Mouse (Mus musculus): Measurements from ENCODE around the gene Kctd4.

GRCm38 (mm10) chr14:75963215-75963614, 8.4 kb downstream of the Kctd4 start:
- TF ChIP-seq CTCF (conservative IDR thresholded peaks at IDR 0.05; ENCODE audit: insufficient read depth, insufficient read length, low read depth, low read length): no peak
- TF ChIP-seq POLR2A (IDR thresholded peaks at IDR 0.05; ENCODE audit: low read depth, low read length): no peak

Data from kidney, adult 2 months (tissue).